Mouse (Mus musculus): ENCODE measurements at regions not wholly inside any gene's neighbourhood (a gene's known extent, or its start where the extent isn't known, plus 50 kb on each side); places are given as distances from the start of the nearest gene placed in this dataset.

GRCm38 (mm10) chr16:31521786-31522185, 99.7 kb downstream of the Bdh1 start:
- no peak for TF ChIP-seq POLR2A (IDR thresholded peaks at IDR 0.05; ENCODE audit: borderline replicate concordance, extremely low read depth, low read depth, low read length)
- no peak for TF ChIP-seq CTCF (IDR thresholded peaks at IDR 0.05; ENCODE audit: insufficient read depth, low read length)
